Mouse (Mus musculus) granulocyte monocyte progenitor cell, adult 5-6 weeks (primary cell): ENCODE measurements at regions not wholly inside any gene's neighbourhood (a gene's known extent, or its start where the extent isn't known, plus 50 kb on each side); places are given as distances from the start of the nearest gene placed in this dataset.

Experiments
- ATAC-seq: replicated peaks from 2 replicates; pipeline ENCODE4 v1.8.0; 2016; ENCODE audit warnings: mild to moderate bottlenecking, moderate TSS enrichment, inconsistent platforms; ENCODE audit not compliant: poor library complexity, severe bottlenecking

DNA sequence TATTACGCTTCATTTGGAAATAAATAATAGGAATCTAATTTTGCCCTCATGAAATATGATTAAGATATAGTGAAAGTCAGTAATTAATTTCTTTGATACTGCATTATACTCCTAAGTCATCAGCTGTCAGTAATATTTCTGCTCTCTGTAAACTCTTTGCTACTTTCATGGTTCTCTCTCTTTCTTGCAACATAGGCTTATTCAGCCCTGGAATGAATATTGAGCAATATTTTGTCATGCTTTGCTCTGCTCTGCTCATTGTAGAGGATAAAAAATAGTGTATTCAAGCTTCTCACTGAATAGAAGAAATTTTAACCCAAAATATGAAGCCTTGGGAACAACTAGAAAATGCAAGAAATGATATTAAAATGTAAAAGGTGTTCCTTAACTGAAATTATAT lies 306.1 kb upstream of the C030005K15Rik start:
- ATAC-seq, result no peak

DNA sequence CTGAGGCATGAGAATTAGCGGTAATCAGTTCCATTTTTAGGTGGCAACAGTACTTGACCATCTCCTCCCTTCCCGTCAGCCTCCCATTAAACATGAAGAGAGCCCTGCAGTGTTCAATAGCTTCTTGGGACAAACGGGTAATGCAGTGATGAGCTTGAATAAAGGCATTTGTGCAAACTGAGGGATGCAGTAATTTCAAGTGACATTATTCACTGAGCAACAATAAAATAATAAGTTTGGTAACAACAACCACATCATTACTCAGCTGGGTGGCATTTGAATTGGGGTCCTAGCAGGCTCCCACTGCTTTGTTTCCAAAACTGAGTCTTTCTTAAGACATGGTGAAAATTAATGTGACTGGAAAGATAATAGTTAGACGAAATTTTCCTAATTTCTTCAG lies 315.2 kb upstream of the C030005K15Rik start:
- no peak for ATAC-seq

DNA sequence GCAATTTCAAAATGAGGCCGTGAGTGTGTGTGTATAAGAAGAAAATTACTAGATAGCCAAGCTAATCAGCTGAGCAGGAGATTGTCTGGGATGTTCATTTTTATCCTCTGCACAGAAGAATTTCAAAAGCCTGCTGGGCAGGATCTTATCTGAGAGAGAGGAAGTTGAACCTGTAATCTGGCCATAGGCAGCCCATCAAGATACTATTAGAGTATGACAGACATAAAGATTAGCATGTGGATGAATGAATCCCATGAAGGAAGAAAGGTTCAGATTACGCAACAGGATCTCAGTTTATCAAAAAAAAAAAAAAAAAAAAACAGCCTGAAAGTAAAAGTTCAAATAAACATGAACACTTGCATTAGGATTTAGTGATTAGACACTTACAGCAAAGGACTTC lies 317.3 kb upstream of the C030005K15Rik start:
- no peak for ATAC-seq

DNA sequence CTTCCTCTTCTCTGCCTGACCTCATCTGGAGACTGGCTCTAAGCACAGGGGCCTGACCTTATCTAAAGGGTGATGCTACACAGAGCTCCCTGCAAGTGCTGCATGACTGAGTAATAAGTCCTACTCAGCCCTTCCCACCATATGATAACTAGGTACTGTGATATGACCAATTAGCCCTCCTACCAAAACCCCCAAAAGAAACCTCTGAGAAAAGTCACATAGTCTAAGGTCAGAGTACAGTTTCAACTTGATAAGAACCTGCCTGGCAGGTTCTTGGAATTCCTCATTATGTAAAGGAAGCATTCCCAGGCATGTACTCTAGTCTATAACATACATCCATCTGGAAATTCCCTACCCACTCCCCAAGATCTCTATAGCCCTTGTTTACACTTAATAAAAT lies 318.0 kb upstream of the C030005K15Rik start:
- ATAC-seq, result no peak

DNA sequence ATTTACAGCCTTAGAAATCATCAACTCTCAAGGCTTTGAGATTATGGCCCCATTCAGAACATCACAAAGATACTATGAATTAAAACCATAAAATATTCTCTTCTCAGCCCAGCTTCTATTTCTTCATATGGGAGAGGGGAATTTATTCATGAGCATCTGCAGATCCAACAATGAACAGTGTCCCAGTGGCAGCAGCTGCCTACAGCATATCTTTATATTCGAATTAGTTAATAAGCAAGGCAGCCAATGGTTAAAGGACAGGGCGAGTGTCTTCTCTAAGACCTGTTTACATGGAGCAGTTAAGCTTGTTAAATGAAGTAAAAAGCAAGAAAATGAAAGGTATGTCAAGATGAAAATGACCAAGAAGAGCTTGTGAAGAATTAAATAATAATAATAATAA lies 346.9 kb upstream of the C030005K15Rik start:
- ATAC-seq, result no peak

DNA sequence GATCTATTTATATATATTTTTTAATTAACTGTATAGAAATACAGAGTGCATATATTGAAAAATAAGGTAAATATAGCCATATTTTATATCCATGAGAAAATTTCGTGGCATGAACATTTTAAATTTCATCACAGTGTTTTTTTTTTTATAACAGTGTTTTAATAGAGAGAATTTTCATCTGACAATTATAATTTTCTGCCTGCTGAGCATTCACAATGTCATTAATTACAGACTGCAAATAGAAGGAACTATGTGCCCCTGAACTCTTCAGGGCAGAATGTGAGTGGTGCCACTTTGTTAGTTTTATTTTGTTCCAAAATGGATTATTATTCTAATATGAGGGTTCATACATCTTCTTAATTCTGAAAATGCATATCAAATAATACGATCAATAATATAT lies 358.3 kb upstream of the C030005K15Rik start:
- ATAC-seq, result no peak

DNA sequence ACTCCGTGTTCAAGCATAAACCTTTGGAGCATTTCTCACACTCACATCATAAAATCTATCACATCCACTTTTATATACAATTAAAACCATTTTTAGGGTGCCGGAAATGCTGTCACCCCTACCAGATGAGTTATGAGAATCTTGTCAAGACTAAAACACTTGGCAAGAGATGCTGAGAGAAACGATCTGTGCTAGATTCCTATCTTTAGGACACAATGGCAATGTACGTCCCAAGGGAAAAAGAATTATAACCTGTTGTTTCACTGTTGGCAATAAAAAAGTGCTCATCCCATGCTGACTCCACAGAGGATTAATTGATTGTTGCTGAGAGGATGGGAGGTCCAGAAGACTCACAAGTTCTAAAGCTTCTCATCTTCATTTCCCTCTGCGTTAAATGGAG lies 389.7 kb upstream of the C030005K15Rik start:
- no peak for ATAC-seq

GRCm38 (mm10) chr10:98125713-98126112 lies 399.2 kb upstream of the C030005K15Rik start:
- no peak for ATAC-seq

DNA sequence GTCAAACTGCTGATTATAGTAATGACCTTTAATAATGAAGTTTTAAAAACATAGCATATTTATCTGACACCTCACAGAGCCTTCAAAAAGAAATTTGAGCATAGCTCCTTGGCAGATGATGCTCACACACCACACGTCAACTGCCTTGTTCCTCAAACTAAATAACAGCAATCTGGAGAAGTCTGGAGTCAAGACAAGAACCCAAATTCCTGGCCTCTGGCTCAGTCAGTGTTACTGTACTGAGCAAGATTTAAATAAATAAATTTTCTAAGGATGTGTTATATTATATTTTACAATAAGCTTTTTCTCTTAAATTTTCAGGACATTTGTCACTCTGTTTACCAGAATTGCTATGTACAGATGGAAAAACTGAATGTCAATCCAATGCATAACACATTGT lies 408.5 kb upstream of the C030005K15Rik start:
- ATAC-seq, result no peak

GRCm38 (mm10) chr10:98145773-98146172 lies 419.2 kb upstream of the C030005K15Rik start:
- no peak for ATAC-seq

- ATAC-seq, result no peak
Measured at GRCm38 (mm10) chr10:98146998-98147863, 420.7 kb upstream of the C030005K15Rik start.

DNA sequence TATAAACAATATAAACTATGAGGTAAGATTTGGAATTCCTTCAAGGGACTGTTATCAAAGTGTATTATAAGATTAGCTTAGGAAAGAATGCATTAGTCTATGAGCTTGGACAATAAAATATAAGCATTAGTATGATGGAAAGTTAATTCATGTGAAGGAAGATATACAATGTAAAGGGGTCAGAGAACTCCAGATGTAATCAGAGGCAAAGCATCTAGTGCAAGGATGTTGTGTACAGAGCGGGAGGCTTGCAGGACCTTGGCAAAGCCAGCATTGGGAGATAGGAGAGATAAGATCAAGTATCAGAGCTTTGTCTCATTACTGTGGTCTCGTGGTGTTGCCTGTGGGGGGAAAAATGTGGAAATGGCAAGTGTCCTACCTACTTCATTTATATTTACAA lies 429.4 kb upstream of the C030005K15Rik start:
- ATAC-seq, result no peak

DNA sequence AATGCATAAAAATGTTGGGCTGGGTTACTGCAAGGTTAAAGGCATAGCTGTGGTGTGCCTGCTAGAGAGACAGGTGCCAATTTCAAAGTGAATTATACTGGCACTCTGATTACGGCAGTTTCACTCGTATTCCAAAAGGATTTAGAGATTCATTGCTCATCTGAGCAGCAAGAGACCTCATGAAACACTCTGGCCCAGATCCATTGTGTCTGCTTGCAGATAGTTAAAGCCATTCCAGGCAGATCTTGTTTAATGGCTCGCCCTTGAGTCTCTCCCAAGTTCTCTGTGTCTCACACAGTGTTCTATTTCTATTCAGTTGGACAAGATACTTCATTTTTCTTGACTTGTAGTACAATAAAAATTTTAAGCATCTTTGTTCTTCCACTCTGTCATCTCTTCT lies 459.1 kb upstream of the C030005K15Rik start:
- ATAC-seq, result no peak

- ATAC-seq, result no peak
Measured at GRCm38 (mm10) chr10:98196852-98197251, 470.3 kb upstream of the C030005K15Rik start.

- no peak for ATAC-seq
Measured at GRCm38 (mm10) chr10:98210246-98210645, 483.7 kb upstream of the C030005K15Rik start.

DNA sequence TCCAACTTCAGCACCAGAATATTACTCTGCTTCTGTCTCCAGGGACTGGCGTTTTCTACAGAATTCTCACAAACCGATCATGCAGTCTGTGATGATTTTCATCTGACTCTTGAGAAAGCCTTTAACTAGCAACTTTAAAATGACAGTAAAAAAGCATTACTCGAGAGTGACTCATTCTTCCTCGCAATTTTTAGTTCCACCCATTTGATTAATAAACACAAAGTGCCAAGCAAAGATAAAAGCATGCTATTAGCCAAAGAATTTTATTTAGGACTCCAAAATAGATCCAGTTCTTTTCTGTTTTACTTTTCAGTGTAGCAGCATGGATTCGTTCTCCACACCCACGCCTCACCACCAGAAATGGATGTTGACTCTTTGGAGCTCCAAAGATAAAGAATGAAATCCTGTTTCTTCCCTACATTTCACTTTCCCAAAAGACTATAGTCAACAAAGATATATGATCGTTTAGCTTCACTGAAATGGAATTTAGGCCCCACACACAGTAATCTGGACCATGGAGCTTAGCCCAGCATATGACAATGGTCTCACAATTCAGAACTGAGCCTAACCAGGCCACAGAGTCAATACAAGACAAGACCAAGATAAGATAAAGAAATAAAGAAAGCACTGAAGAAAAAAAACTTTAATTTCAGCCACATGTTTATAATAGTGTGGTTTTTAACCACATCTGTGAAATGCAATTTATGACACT lies 486.5 kb upstream of the C030005K15Rik start:
- no peak for ATAC-seq

GRCm38 (mm10) chr10:98231017-98231416 lies 504.5 kb upstream of the C030005K15Rik start:
- ATAC-seq, result no peak

DNA sequence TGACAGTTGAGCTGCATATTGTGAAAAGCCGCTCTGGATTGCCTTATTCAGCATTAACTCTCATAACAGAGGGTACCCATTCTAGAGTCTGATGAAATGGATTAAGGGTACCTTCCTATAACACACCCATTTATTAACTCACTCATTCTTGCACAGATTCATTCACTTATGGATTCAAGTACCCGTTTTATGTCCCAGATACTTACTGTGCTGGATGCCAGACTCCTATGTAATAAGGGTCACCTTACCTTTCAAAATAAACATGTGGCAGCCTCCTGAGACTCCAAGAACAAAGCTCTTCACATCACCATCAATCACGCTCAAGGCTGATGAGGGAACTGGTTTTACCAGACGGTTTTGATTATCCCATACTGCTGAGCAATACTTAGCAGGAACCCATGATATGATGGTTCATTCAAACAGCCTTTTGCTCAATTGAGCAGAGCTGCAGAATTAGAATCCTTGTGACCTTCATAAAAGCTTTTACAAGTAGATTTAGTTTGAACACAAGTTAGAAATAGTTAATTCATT lies 505.2 kb upstream of the C030005K15Rik start:
- no peak for ATAC-seq

GRCm38 (mm10) chr10:98248311-98248710 lies 521.8 kb upstream of the C030005K15Rik start:
- ATAC-seq, result no peak

GRCm38 (mm10) chr10:98257980-98258707 lies 531.6 kb upstream of the C030005K15Rik start:
- no peak for ATAC-seq

- no peak for ATAC-seq
Measured at GRCm38 (mm10) chr10:98259283-98259682, 532.7 kb upstream of the C030005K15Rik start.
